Mouse (Mus musculus) mesoderm, embryonic 11.5 days (tissue): Measurements from ENCODE around the gene Rreb1.

ENCODE experiments used
- DNase-seq: peaks from one replicate; pipeline ENCODE4 v3.0.0-alpha.2; 2012; ENCODE audit warnings: low read depth, low spot score

Gene Rreb1

DNA sequence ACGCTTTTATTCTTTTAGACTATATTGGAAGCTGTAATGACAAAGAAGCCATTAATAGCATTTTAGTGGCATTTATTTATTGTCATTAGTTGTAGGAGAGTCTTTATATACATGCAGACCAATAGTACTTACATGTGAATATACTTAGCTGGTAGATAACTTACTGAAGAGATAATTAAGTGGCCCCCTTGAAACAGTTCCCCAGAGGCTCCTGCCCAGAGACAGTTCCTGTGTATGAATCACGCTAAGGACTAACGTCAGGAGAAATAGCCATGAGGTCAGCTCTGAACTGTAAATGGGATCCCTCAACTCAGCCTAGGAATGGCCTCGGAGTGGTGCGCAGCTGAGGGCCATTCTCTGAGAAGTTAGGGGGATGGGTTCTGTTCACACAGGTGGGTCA lies 73.4 kb downstream of the Rreb1 start:
- DNase-seq = no peak

GRCm38 (mm10) chr13:37852850-37853249 lies 74.7 kb downstream of the Rreb1 start:
- DNase-seq = no peak

GRCm38 (mm10) chr13:37853441-37853840 lies 75.2 kb downstream of the Rreb1 start:
- no peak for DNase-seq

DNA sequence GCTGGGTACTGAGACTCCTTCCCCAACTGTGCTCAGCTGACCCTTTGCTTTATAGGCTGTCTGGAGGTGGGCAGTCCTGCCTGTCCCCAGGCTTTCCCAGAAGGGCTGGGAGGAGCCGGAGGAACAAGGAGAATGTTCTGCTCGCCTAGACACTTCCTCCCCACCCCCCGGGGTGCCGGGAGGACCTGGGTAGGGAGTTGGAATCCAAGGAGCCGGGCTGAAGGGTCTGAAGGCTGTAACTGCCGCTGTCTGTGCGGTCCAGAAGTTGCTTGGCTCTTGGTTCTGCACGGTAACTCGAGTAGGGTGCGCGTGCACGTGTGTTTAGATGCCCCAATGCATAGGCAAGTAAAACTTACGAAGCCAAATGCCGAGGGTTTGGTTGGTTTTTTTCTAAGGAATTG lies 75.8 kb downstream of the Rreb1 start:
- DNase-seq = peak; percentile 66

- DNase-seq = no peak
Measured at GRCm38 (mm10) chr13:37854455-37855220, 76.4 kb downstream of the Rreb1 start.

DNA sequence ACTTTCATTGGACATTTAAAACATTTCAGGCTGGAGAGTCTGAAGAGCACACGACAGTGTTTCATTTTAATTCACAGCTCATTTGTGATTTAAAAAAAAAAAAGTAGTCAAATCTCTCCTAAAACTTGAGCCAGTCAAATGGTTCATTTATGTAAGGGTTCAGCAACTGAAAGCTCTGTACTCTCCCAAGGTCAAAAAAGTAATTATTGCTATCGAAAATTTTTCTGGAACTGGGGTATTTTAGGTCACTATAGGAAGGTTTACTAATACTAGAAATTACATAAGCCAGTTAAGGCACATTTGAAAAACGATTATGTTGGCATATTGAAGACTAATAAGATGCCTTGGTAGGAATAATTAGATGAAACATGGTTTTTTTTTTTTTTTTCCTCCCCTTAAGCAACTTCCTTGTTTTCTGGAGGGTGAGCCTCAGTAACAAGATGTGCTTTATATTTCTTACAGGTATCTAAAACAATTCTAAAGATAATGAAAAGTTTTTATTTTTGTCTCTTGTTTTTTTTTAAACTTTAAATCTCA lies 77.1 kb downstream of the Rreb1 start:
- DNase-seq = no peak

DNA sequence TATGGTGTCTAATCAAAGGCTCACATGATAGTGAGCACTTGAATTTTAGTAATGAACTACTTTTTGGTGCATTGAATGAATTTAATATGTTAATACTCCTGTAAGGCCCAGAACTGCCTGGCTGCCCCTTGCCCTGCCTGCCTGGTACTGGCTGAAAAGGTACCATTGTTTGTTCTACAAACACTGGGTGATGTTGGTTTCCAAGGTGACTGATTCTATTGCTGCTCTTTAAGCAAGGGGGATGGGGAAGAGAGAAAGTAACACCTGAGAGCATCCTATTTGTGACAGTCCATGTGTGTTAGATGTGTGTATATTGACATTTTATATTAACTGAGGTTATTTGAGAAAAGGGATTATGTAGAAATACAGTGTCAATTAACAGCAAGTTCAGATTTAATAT lies 77.6 kb downstream of the Rreb1 start:
- DNase-seq = no peak

DNA sequence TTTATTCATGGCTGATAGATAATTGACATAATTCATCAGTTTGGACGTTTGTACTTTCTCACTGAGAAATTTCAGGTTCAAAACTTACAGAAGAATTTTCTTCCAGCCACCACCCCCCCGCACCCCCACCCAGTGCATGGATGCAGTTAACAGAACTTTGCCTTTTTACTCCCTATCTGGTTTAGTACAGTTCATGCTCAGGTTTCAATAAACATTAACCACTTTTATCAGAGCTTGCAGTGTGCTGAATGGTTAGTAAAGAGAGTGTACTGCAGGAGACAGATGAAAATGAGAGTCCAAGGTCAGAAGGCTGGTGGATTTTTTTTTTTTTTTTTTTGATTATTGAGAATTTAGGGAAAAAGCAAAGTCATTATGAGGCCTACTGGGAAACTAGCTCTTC lies 78.3 kb downstream of the Rreb1 start:
- DNase-seq = no peak

DNA sequence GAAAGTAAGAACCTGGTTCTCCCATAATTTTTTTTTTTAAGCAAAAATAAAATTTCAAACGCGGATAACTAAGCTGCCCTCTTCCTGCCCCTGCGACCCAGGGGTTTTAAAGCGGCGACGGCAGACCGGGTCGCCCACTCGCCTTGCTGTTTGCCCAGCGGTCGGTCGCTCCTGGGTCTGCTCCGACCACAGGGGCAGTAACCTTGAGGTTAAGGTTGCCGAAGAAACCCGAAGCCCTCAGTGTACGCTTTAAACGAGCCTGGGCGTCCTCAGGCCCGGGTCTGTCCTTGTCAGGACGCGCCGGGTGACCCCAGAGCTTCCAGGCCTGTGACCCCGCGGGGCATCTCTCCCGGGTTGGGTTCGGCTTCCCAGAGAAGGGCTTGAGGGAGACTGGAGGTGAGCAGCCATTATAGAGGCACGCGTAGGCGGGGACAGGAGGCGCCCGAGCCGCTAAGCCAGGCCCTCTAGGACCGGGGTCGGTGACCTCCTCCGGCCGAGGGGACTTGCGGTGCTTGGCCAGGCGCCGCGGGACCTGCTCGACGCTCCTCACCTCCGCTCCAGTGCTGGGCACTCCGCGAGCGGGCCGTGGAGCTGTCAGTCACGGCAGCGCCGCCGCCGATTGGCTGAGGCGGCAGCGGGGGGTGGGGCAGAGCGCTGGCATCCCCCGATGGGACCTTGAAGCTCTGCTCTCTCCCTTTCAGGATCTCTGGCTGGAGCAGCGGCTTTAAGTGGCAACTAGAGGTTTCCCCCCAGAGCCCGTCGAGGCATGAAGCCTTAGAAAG lies 79.3 kb downstream of the Rreb1 start:
- DNase-seq = peak; percentile 93

DNA sequence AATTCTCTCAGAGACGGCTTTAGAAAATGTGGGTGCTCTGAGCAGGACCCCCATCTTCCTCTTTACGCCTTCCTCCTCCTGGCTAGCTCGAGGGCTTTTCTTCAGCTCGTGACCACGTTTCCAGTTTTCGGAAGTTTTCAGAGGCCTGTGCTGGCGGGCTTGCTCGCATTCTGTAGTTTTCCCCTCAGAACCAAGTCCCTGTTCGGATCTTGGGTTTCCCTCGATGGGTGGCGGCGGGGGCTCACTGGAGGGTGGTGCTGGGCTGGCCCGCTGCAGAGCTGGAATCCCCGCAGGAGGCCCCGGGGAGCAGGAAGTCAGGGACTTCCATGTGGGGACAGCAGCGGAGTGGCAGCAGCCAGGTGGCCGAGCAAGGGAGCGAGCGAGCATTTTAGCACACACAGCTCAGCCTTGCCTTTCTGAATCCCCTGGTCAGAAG lies 79.9 kb downstream of the Rreb1 start:
- DNase-seq = no peak

DNA sequence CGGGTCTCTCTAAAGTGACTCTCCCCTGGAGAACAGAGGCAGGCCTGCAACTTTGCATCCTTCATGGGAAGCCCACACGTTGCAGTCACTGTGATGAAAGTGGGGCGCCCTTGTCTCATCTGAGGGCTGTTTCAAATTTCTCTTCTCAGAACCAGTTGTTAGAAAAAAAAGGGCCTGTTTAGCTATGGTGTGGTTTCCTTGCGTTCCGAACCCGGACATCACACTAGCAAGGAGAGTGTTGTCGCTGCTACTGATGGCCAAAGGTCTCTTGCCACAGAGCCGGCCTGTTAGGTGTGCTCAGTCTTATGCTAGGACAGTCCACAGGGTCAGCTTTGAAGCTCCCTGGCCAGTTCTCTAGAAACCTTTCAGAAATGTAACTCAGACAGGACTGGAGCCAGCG lies 80.3 kb downstream of the Rreb1 start:
- no peak for DNase-seq

- no peak for DNase-seq
Measured at GRCm38 (mm10) chr13:37859782-37860181, 81.6 kb downstream of the Rreb1 start.

- no peak for DNase-seq
Measured at GRCm38 (mm10) chr13:37860204-37860603, 82.0 kb downstream of the Rreb1 start.

DNA sequence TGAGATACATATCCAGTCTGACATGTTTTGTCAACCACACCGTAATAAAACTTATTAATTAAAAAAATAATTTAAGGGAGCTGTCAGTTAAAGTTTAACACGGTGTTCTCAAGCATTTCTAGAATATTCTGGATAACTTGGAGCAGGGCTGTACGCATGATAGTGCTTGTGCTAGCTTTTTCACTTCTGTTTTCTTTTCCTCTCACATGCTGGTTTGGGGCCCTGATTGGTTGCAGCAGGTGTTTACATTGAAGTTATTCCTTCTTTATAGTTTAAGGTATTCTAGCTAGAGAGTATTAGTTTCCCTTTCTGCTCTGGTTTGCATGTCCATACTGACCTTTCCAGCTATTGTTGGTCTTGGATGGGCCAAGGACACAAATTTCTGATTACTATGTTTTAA lies 82.6 kb downstream of the Rreb1 start:
- no peak for DNase-seq

DNA sequence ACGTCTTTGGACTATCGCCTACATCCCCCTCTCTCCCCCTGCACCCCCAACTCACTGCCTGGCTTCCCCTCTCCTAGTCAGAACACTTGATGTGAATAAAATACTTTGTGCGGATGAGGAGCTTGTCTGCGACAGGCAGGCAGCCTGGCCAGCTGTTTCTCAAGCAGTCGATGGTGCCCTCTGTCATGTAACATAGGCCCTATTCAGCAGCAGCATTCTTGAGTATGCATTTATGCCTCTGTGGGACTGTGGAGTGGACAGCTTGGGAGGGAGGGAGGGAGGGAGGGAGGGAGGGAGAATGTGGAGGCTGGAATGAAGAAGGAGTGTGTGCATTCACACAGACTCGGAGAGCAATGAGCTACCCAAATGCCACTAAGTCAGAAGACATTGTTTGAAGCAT lies 84.3 kb downstream of the Rreb1 start:
- DNase-seq = peak; percentile 60

- DNase-seq = no peak
Measured at GRCm38 (mm10) chr13:37863643-37864042, 85.4 kb downstream of the Rreb1 start.

DNA sequence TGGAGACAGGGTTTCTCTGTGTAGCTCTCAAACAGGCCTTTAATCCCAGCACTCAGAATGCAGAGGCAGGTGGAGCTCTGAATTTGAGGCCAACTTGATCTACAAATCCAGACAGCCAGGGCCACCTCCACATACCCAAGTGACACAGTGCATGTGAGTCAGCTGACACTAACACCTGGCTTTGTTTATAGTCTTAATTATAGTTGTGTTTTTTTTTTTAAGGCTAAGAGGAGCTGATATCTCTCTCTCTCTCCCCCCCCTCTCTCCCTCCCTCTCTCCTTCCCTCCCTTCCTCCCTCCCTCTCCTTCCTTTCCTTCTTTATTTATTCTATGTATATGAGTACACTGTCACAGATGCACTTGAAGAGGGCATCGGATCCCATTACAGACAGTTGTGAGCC lies 86.5 kb downstream of the Rreb1 start:
- no peak for DNase-seq

DNA sequence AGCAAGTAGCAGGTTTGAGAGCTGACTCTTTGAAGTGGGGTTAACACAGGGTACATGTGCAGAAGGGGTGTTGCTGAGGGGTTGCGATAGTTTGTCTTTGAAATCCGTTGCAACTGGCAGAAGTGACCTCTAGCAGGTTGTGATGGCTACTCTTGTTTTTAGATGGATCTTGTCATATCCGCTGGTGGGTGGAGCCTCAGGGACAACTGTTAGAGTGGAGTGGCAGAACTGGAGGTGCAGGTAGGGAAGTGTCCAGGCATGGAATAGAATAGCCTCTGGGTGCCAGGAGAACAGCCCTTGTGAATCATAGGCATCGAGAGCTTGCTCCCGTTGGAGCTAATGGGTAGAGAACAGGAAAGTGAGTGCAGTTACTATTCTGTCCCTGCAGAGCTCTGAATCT lies 88.1 kb downstream of the Rreb1 start:
- no peak for DNase-seq

GRCm38 (mm10) chr13:37866846-37867245 lies 88.6 kb downstream of the Rreb1 start:
- no peak for DNase-seq

- DNase-seq = no peak
Measured at GRCm38 (mm10) chr13:37870118-37870908, 92.1 kb downstream of the Rreb1 start.

- DNase-seq = no peak
Measured at GRCm38 (mm10) chr13:37872142-37872835, 94.1 kb downstream of the Rreb1 start.
